Mouse (Mus musculus): ENCODE data around the gene Anp32e.
"Not testable (repeated sequence)": the region's sequence is repeated elsewhere in the genome, so short reads cannot be mapped to it uniquely, and the experiment has no call there.

Gene Anp32e

GRCm38 (mm10) chr3:95928658-95929503 is at the start of gene Anp32e:
Gene Anp32e (plus strand): TSS chr3:95929246.
- in situ Hi-C loops (cut with MboI, MseI): loop anchor here in 1 of 2 experiments (10.0 kb wide), 1 partner anchor 574 kb away; the partner anchor contains the start of gene Setdb1

GRCm38 (mm10) chr3:95881979-95882815 is 46.8 kb upstream of the Anp32e start, which contains the start of gene Ciart:
Gene Ciart (minus strand): TSS chr3:95882251.
- in situ Hi-C loops (cut with MboI, MseI): loop anchor here in 1 of 2 experiments (10.0 kb wide), 1 partner anchor 723 kb away; the partner anchor contains the start of gene Lix1l

GRCm38 (mm10) chr3:95882816-95883425 is 46.1 kb upstream of the Anp32e start:
- in situ Hi-C loops (cut with MboI, MseI): loop anchor here in 1 of 2 experiments (10.0 kb wide), 1 partner anchor 722 kb away; the partner anchor contains the start of gene Lix1l

- in situ Hi-C loops (cut with MboI, MseI): loop anchor here in 1 of 2 experiments (10.0 kb wide), 1 partner anchor 720 kb away; the partner anchor contains the start of gene Lix1l
Measured at GRCm38 (mm10) chr3:95884400-95884799, 44.6 kb upstream of the Anp32e start.

GRCm38 (mm10) chr3:95887596-95887995 is 41.5 kb upstream of the Anp32e start:
- in situ Hi-C loops (cut with MboI, MseI): loop anchor here in 1 of 2 experiments (10.0 kb wide), 1 partner anchor 717 kb away; the partner anchor contains the start of gene Lix1l

- in situ Hi-C loops (cut with MboI, MseI): loop anchor here in 1 of 2 experiments (5.0 to 10.0 kb wide), 2 partner anchors 298 to 715 kb away; partner anchors contain the start of gene Lix1l
Measured at GRCm38 (mm10) chr3:95889664-95890063, 39.4 kb upstream of the Anp32e start.

GRCm38 (mm10) chr3:95891211-95892065 is 37.6 kb upstream of the Anp32e start, which contains the start of gene BC028528:
Gene BC028528 (minus strand): TSS chr3:95892005.
- in situ Hi-C loops (cut with MboI, MseI): loop anchor here in 1 of 2 experiments (5.0 kb wide), 1 partner anchor 296 kb away; no protein-coding TSS in a partner anchor

GRCm38 (mm10) chr3:95892066-95893052 is 36.7 kb upstream of the Anp32e start:
- in situ Hi-C loops (cut with MboI, MseI): loop anchor here in 1 of 2 experiments (5.0 kb wide), 1 partner anchor 295 kb away; no protein-coding TSS in a partner anchor

- in situ Hi-C loops (cut with MboI, MseI): loop anchor here in 1 of 2 experiments (5.0 kb wide), 1 partner anchor 294 kb away; no protein-coding TSS in a partner anchor
Measured at GRCm38 (mm10) chr3:95893126-95893525, 35.9 kb upstream of the Anp32e start.

GRCm38 (mm10) chr3:95893606-95894316 is 35.3 kb upstream of the Anp32e start, which contains the start of gene Aph1a:
Gene Aph1a (plus strand): TSS chr3:95893969.
- in situ Hi-C loops (cut with MboI, MseI): loop anchor here in 1 of 2 experiments (5.0 kb wide), 1 partner anchor 294 kb away; no protein-coding TSS in a partner anchor

GRCm38 (mm10) chr3:95894317-95895160 is 34.5 kb upstream of the Anp32e start:
- in situ Hi-C loops (cut with MboI, MseI): loop anchor here in 1 of 2 experiments (5.0 kb wide), 1 partner anchor 293 kb away; no protein-coding TSS in a partner anchor

- in situ Hi-C loops (cut with MboI, MseI): not testable (repeated sequence)
Measured at GRCm38 (mm10) chr3:95895501-95895900, 33.5 kb upstream of the Anp32e start.

- in situ Hi-C loops (cut with MboI, MseI): no loop called here
Measured at GRCm38 (mm10) chr3:95899800-95900524, 29.1 kb upstream of the Anp32e start.

- in situ Hi-C loops (cut with MboI, MseI): no loop called here
Measured at GRCm38 (mm10) chr3:95901616-95902372, 27.3 kb upstream of the Anp32e start.

- in situ Hi-C loops (cut with MboI, MseI): no loop called here
Measured at GRCm38 (mm10) chr3:95902373-95902625, 26.7 kb upstream of the Anp32e start.

- in situ Hi-C loops (cut with MboI, MseI): no loop called here
Measured at GRCm38 (mm10) chr3:95902643-95903042, 26.4 kb upstream of the Anp32e start.
